Mouse (Mus musculus): Measurements from ENCODE around the gene Lancl3. TPM values are rescaled to one million over a fixed set of nuclear protein-coding genes. Genes with fewer than 3 reads are reported as not detected.

Gene Lancl3
- 1.3 TPM for polyA plus RNA-seq (2012; fragmentation: generic; extraction: Trizol)
- long read RNA-seq, experiment 1 = 0 reads
- long read RNA-seq, experiment 2, transcript Lancl3-201 (5 exons, 3,991 nt) = major isoform, 58 of 61 reads
- long read RNA-seq, experiment 2, partial matches to known transcripts = 1 of 61 reads
- long read RNA-seq, experiment 2, other reads (novel, unspliced or antisense) = 2 of 61 reads

GRCm38 (mm10) chrX:9199761-9200371 is at the start of gene Lancl3:
Gene Lancl3 (plus strand): TSS chrX:9199902.
- no peak for TF ChIP-seq CTCF (IDR thresholded peaks at IDR 0.05; ENCODE audit: control insufficient read depth, insufficient read depth, insufficient read length)
- no peak for TF ChIP-seq USF1 (IDR thresholded peaks at IDR 0.05; ENCODE audit: low read depth)
- no peak for TF ChIP-seq MYOD1 (IDR thresholded peaks at IDR 0.05; ENCODE audit: control insufficient read depth, insufficient read length, low read depth)
- no peak for TF ChIP-seq CEBPB (IDR thresholded peaks at IDR 0.05; ENCODE audit: low read depth)
- no peak for TF ChIP-seq FOSL1 (IDR thresholded peaks at IDR 0.05; ENCODE audit: insufficient read depth, low read length, poor library complexity, severe bottlenecking)
- no peak for TF ChIP-seq MYOG (IDR thresholded peaks at IDR 0.05; ENCODE audit: control insufficient read depth, extremely low read depth, insufficient read length)
- no peak for TF ChIP-seq MAX (IDR thresholded peaks at IDR 0.05)
- Histone ChIP-seq H3K79me3 (ENCODE audit: low read depth) (peaks cover 7% of the 10 kb centered on the region), H3K36me3 (ENCODE audit: control insufficient read depth, insufficient read depth) (no peaks in the 10 kb centered on the region), H3ac (ENCODE audit: control insufficient read depth, insufficient read length, low read depth) (peak within 1 kb of the TSS; percentile 77), H3K79me2 (ENCODE audit: control insufficient read depth, insufficient read depth) (peaks cover 2% of the 10 kb centered on the region), H3K27me3 (ENCODE audit: control insufficient read depth, insufficient read depth, insufficient read length) (no peaks in the 10 kb centered on the region), H3K4me3 (ENCODE audit: insufficient read depth, poor library complexity, severe bottlenecking) (peak within 1 kb of the TSS; percentile 36)

GRCm38 (mm10) chrX:9179011-9179410 is 20.7 kb upstream of the Lancl3 start:
- Histone ChIP-seq H3K79me3 (ENCODE audit: low read depth) (no peaks in the 10 kb centered on the region), H3ac (ENCODE audit: control insufficient read depth, insufficient read length, low read depth) (no peak overlapping the region), H3K4me3 (ENCODE audit: insufficient read depth, poor library complexity, severe bottlenecking) (no peak overlapping the region), H3K36me3 (ENCODE audit: control insufficient read depth, insufficient read depth) (no peaks in the 10 kb centered on the region), H3K27me3 (ENCODE audit: control insufficient read depth, insufficient read depth, insufficient read length) (no peaks in the 10 kb centered on the region), H3K79me2 (ENCODE audit: control insufficient read depth, insufficient read depth) (no peaks in the 10 kb centered on the region)
- TF ChIP-seq FOSL1 (IDR thresholded peaks at IDR 0.05; ENCODE audit: insufficient read depth, low read length, poor library complexity, severe bottlenecking) (no peak), MAX (IDR thresholded peaks at IDR 0.05) (no peak), MYOD1 (IDR thresholded peaks at IDR 0.05; ENCODE audit: control insufficient read depth, insufficient read length, low read depth) (no peak), MYOG (IDR thresholded peaks at IDR 0.05; ENCODE audit: control insufficient read depth, extremely low read depth, insufficient read length) (no peak), CTCF (IDR thresholded peaks at IDR 0.05; ENCODE audit: control insufficient read depth, insufficient read depth, insufficient read length) (no peak), CEBPB (IDR thresholded peaks at IDR 0.05; ENCODE audit: low read depth) (no peak), USF1 (IDR thresholded peaks at IDR 0.05; ENCODE audit: low read depth) (no peak)

GRCm38 (mm10) chrX:9181570-9181969 is 18.1 kb upstream of the Lancl3 start:
- H3K79me2 ChIP-seq (ENCODE audit: control insufficient read depth, insufficient read depth) = no peaks in the 10 kb centered on the region
- H3K36me3 ChIP-seq (ENCODE audit: control insufficient read depth, insufficient read depth) = no peaks in the 10 kb centered on the region
- TF ChIP-seq MAX (IDR thresholded peaks at IDR 0.05) (no peak), FOSL1 (IDR thresholded peaks at IDR 0.05; ENCODE audit: insufficient read depth, low read length, poor library complexity, severe bottlenecking) (no peak), CEBPB (IDR thresholded peaks at IDR 0.05; ENCODE audit: low read depth) (no peak), MYOG (IDR thresholded peaks at IDR 0.05; ENCODE audit: control insufficient read depth, extremely low read depth, insufficient read length) (no peak), MYOD1 (IDR thresholded peaks at IDR 0.05; ENCODE audit: control insufficient read depth, insufficient read length, low read depth) (no peak)
- no peaks in the 10 kb centered on the region for H3K79me3 ChIP-seq (ENCODE audit: low read depth)
- no peak overlapping the region for H3ac ChIP-seq (ENCODE audit: control insufficient read depth, insufficient read length, low read depth)
- no peaks in the 10 kb centered on the region for H3K27me3 ChIP-seq (ENCODE audit: control insufficient read depth, insufficient read depth, insufficient read length)
- no peak overlapping the region for H3K4me3 ChIP-seq (ENCODE audit: insufficient read depth, poor library complexity, severe bottlenecking)

- no peaks in the 10 kb centered on the region for H3K36me3 ChIP-seq (ENCODE audit: control insufficient read depth, insufficient read depth)
- peak; percentile 81 for TF ChIP-seq CTCF (IDR thresholded peaks at IDR 0.05; ENCODE audit: control insufficient read depth, insufficient read depth, insufficient read length)
- no peak for TF ChIP-seq MAX (IDR thresholded peaks at IDR 0.05)
- TF ChIP-seq CEBPB (IDR thresholded peaks at IDR 0.05; ENCODE audit: low read depth) = no peak
- peaks cover 7% of the 10 kb centered on the region for H3K79me2 ChIP-seq (ENCODE audit: control insufficient read depth, insufficient read depth)
- peak overlapping the region; percentile 36 for H3K4me3 ChIP-seq (ENCODE audit: insufficient read depth, poor library complexity, severe bottlenecking)
- H3K27me3 ChIP-seq (ENCODE audit: control insufficient read depth, insufficient read depth, insufficient read length) = no peaks in the 10 kb centered on the region
- H3ac ChIP-seq (ENCODE audit: control insufficient read depth, insufficient read length, low read depth) = peak overlapping the region; percentile 77
- H3K79me3 ChIP-seq (ENCODE audit: low read depth) = peaks cover 7% of the 10 kb centered on the region
Measured at GRCm38 (mm10) chrX:9200380-9200917, 747 bp downstream of the Lancl3 start.

- H3K27me3 ChIP-seq (ENCODE audit: control insufficient read depth, insufficient read depth, insufficient read length) = no peaks in the 10 kb centered on the region
- TF ChIP-seq USF1 (IDR thresholded peaks at IDR 0.05; ENCODE audit: low read depth) (peak; percentile 73), FOSL1 (IDR thresholded peaks at IDR 0.05; ENCODE audit: insufficient read depth, low read length, poor library complexity, severe bottlenecking) (no peak), CEBPB (IDR thresholded peaks at IDR 0.05; ENCODE audit: low read depth) (no peak)
- peaks cover 21% of the 10 kb centered on the region for H3K79me2 ChIP-seq (ENCODE audit: control insufficient read depth, insufficient read depth)
- no peak overlapping the region for H3ac ChIP-seq (ENCODE audit: control insufficient read depth, insufficient read length, low read depth)
- no peaks in the 10 kb centered on the region for H3K36me3 ChIP-seq (ENCODE audit: control insufficient read depth, insufficient read depth)
- H3K79me3 ChIP-seq (ENCODE audit: low read depth) = peaks cover 7% of the 10 kb centered on the region
- H3K4me3 ChIP-seq (ENCODE audit: insufficient read depth, poor library complexity, severe bottlenecking) = no peak overlapping the region
Measured at GRCm38 (mm10) chrX:9201954-9202353, 2.3 kb downstream of the Lancl3 start.
